Mouse (Mus musculus) lung, postnatal 14 days (tissue): Measurements from ENCODE around the gene Acox1.
A peak's percentile ranks its signal among the peaks of the same experiment; 100 is the strongest.

Experiments
- DNase-seq: peaks from one replicate; pipeline ENCODE4 v3.0.0; 2021

Gene Acox1

DNA sequence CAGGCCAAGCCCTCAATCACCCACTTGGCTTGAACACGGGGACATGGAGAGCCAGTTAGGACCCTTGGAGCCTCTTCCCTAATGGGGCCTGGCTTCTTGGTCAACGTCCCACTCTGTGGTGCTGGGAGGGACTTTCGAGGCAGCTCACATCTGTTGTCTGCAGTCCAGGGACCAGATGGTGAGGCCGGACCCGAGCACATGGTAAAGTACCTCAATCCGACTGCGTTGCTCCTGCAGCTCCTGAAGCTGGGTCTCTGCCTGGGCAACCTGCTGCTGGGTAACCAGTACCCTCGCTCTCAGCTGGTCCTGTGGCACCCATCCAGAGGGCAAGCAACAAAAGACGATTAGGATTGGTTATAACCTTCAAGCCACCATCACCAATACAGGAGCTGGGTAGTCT lies 70.9 kb downstream of the Acox1 start:
- no peak for DNase-seq

DNA sequence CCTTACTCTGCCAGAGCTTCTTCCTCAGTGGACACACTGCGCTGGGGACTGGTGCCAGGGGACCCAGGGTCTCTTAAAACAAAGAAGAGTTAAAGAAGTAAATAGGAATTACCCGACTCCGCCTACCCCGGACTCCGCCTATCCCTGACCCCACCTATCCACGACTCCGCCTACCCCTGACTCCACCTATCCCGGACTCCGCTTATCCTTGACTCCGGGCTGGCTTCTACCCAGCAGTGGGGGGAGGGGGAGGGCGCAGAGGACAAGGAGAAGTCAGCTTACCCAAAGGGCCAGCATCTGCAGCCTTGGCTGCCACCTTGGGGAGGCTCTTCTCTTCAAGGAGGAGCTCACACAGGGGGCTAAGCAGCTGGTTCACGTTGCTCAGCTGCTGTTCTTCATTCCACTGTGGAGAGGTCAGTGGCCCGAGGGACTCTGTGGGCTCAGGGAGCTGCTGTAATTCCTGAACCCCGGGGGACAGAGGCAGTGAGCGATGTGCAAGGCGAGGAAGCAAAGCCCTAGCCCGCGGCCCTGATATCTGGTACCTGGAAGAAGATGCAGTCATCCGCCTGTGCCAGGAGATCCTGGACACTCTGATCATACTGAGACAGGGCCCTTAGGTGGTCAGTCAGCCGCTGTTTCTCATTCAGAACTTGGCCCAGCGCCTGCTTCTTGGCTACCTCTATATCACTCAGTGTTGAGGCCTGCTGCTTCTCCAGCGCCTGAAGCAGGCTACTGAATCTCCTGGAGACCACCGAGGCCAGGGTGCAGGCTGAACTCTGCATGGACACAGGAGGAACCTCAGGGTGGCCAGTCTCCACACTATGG lies 71.5 kb downstream of the Acox1 start, which contains the start of gene Trim47:
TSS of gene Trim47 (minus strand) at position 55 of the 825 bp plus-strand sequence.
- peak; percentile 85 for DNase-seq

DNA sequence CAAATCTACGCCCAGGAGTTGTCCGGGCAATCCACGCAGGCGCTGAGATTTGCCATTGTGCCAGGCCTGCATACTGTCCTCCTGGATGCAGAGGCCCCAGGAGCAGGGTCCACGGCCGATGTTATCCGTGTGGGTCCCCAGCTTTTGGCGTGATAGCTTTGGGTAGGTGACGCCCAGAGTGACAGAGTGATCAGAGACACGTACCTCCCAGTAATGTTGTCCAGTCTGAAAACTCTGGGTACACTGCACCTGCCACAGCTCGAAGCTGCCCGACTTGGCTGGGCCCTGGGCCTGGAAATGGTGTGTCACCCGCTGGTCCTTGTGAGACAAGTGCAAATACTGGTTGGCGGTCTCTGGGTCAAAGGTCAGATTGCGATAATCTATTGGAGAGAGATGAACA lies 72.6 kb downstream of the Acox1 start:
- DNase-seq: no peak
